Mouse (Mus musculus): ENCODE measurements around the gene Cacng5. TPM values are rescaled to one million over a fixed set of nuclear protein-coding genes. Genes with fewer than 3 reads are reported as not detected.

The Cacng5 gene
- polyA plus RNA-seq, 1 experiment from 2014 or later: 0.05 TPM

DNA sequence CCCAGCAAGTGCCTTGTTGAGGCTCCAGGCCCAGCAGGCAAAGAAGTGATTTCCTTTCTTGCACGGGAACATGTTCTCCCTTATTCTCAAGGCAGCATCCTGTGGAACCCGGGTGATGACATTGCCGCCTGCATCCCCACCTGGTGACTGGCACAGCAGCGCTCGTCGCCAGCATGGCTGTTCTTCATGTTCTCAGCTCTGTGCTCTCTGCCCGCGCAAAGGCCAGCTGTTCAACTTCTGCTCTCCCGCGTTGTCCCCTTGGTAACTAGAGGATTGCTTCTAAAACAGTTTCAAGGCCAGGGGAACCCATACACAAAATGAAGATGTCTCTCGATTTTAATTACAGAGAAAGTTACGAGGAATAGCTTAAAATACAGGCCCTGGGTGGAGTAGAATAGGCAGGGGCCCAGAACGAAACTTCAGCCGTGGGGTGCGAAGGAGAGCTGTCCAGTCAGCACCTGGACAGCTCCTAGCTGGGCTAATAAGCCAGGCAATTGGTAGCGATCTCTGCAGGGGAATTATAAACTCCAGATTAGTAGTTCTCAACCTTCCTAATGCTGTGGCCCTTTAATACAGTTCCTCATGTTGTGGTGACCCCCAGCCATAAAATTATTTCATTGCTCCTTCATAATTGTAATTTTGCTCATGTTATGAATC lies 5.1 kb upstream of the Cacng5 start:
- H3K27ac ChIP-seq: no peak overlapping the region
- no peaks in the 10 kb centered on the region for H3K9me3 ChIP-seq (replicated peaks)
- 51% methylated on average over 16 of the region's 16 CpGs for WGBS
- peaks cover 13% of the 10 kb centered on the region for H3K27me3 ChIP-seq (ENCODE audit: low read depth, poor library complexity, severe bottlenecking)
- peak; percentile 51 for DNase-seq (ENCODE audit: low spot score)
- no peak overlapping the region for H3K4me3 ChIP-seq
- H3K4me1 ChIP-seq: peaks cover 2% of the 10 kb centered on the region
- no peaks in the 10 kb centered on the region for H3K36me3 ChIP-seq

DNA sequence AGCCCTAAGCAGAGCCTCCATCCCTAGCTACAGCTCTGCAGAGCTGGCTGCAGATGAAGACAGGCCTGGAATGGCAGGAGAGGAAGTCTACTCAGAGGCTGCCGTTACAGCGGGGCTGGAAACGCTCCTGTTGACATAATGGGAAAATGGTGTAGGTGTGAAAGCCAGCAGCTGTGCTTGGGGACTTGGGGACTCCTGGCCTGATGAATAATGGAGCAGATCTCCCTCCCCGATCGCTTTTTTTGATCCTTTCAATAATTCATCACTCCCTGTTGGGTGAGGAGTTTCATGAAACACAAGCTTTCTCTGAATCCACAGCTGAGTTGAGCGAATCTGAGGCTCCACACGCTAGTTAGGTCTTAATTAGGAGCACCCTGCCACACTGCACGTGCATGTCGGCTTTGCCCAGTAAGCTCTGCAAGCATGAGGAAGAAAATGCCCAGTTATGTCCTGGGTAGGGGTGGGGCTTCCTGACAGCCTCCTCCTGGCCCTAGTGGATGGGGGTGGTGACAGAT lies 2.9 kb upstream of the Cacng5 start:
- WGBS: 76% methylated on average over 9 of the region's 9 CpGs
- Histone ChIP-seq H3K27me3 (ENCODE audit: low read depth, poor library complexity, severe bottlenecking) (peaks cover 35% of the 10 kb centered on the region), H3K9me3 (replicated peaks) (no peaks in the 10 kb centered on the region)

DNA sequence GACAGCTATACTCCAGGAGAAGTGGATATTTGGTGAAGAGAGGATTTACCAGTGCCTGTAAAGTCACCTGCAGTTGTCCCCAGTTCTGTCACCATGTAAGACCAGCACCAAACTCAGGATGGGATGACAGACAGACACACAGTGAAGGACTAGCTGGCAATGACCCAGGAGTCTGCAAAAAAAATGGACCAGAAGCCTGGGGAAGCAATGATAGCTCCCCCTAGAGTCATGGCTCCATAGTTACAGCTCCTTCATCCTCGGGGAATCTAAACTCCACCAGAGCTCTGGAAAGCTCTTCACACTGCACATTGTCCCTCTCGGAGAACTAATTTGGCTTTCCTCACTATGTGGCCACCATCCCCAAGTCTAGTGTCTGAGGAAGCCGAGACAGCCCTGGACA lies 1.5 kb downstream of the Cacng5 start:
- no peaks in the 10 kb centered on the region for H3K36me3 ChIP-seq
- H3K4me1 ChIP-seq: peaks cover 11% of the 10 kb centered on the region
- no peak overlapping the region for H3K27ac ChIP-seq
- H3K27me3 ChIP-seq (ENCODE audit: low read depth, poor library complexity, severe bottlenecking): peaks cover 40% of the 10 kb centered on the region
- no peak for DNase-seq (ENCODE audit: low spot score)
- H3K9me3 ChIP-seq (replicated peaks): no peaks in the 10 kb centered on the region
- no peak overlapping the region for H3K4me3 ChIP-seq
- 61% methylated on average over 3 of the region's 3 CpGs for WGBS

More for the DNA sequence above, 2.9 kb upstream of the Cacng5 start:
- peaks cover 11% of the 10 kb centered on the region for H3K4me1 ChIP-seq
- peak; percentile 18 for DNase-seq (ENCODE audit: low spot score)
- no peak overlapping the region for H3K4me3 ChIP-seq
- H3K27ac ChIP-seq: no peak overlapping the region
- H3K36me3 ChIP-seq: no peaks in the 10 kb centered on the region

DNA sequence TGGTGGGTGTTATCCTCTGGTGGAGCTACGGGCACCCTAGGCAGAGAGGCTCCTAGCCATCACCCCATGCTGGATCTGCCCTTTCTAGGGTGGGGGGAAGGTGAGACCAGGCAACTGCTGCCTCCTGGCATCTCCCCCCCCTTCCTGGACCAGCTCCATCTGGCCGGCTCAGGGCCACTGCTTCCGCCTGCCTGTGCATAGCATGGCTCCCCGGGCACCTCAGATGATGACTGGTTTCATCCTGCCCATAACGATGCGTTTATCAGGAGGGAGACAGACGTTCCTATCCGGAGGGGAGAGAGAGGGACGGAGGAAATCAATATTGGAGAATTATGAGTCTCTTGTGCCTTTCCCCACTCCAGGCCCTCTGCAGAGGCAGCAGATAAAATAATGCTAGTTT lies 9.5 kb downstream of the Cacng5 start:
- no peak for DNase-seq (ENCODE audit: low spot score)
- Histone ChIP-seq H3K4me3 (no peak overlapping the region), H3K27ac (no peak overlapping the region), H3K27me3 (ENCODE audit: low read depth, poor library complexity, severe bottlenecking) (no peaks in the 10 kb centered on the region), H3K9me3 (replicated peaks) (no peaks in the 10 kb centered on the region), H3K4me1 (0 out of 2 replicates have a peak, but pooled peaks cover 5% of the 10 kb centered on the region), H3K36me3 (no peaks in the 10 kb centered on the region)
- WGBS: 76% methylated on average over 9 of the region's 9 CpGs

DNA sequence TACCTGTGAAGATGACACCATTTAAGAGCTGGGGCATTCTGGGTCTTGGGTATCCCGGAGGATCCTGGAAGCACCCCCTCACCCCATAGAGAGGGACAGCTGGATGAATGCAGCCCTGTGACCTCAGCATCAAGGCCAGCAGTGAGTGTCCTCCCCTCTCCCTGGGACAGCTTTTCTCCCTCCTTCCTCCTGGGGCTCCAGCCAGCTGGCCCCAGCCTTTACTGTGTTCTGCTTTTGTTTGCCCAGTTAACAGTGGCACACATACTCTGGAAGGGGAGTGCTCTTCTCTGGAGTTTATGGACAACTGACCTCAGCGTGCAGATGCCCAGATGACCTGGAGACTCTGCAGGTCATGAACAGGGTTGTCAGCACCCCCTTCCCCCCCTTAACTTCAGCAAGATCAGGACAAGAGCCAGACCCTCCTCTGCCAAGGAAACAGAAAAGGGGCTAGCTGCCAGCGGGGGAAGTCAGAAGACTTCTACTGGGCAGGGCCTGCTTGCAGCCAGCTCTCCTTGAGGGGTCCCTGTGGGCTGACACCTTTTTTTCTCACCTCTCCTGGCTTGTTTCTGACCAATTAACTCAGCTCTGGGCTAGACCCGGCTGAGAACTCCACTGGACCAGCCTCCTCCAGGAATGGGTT lies 10.8 kb downstream of the Cacng5 start:
- WGBS: 34% methylated on average over 4 of the region's 4 CpGs
- no peak for DNase-seq (ENCODE audit: low spot score)

DNA sequence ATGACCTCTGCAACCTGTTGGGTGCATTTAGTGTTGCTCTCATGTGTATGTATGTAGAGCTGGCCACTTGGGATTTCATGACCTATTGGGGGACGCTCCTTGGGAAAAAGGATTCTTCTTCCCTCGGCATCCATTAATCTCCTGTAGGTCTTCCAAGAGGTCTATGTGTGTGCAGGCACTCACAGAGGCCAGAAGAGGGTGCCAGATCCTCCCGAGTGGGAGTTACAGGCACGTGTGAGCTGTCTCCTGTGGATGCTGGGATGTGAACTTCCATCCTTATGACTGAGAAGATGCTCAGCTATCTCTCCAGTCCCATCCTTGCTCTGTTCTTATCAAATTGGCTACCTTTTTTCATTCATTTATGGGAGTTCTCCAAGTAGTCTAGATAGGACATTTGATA lies 14.4 kb downstream of the Cacng5 start:
- DNase-seq (ENCODE audit: low spot score): no peak
- no peaks in the 10 kb centered on the region for H3K36me3 ChIP-seq
- WGBS: 45% methylated on average over 4 of the region's 4 CpGs
- no peaks in the 10 kb centered on the region for H3K9me3 ChIP-seq (replicated peaks)
- H3K4me3 ChIP-seq: no peak overlapping the region
- H3K27me3 ChIP-seq (ENCODE audit: low read depth, poor library complexity, severe bottlenecking): no peaks in the 10 kb centered on the region
- H3K4me1 ChIP-seq: 0 out of 2 replicates have a peak, but pooled peaks cover 5% of the 10 kb centered on the region
- H3K27ac ChIP-seq: no peak overlapping the region

More for the DNA sequence above, 10.8 kb downstream of the Cacng5 start:
- Histone ChIP-seq H3K9me3 (replicated peaks) (no peaks in the 10 kb centered on the region), H3K27me3 (ENCODE audit: low read depth, poor library complexity, severe bottlenecking) (no peaks in the 10 kb centered on the region), H3K4me1 (0 out of 2 replicates have a peak, but pooled peaks cover 5% of the 10 kb centered on the region), H3K27ac (no peak overlapping the region), H3K4me3 (no peak overlapping the region), H3K36me3 (no peaks in the 10 kb centered on the region)

DNA sequence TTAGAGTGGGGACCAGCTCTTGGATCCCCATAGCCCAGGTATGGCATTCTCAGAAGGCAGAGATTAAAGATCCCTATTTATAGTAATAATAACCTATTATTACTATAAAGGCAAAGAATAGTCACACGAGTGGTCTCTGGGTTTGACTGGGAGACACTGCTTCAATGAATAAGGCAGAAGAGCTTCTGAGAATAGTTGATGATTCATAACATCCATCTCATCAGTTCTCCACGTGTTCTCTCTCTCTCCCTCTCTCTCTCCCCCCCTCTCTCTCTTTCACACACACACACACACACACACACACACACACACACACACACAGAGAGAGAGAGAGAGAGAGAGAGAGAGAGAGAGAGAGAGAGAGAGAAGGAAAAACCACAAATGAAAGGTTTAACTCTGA lies 16.2 kb downstream of the Cacng5 start:
- Histone ChIP-seq H3K4me3 (no peak overlapping the region), H3K9me3 (replicated peaks) (no peaks in the 10 kb centered on the region), H3K27me3 (ENCODE audit: low read depth, poor library complexity, severe bottlenecking) (no peaks in the 10 kb centered on the region), H3K4me1 (no peaks in the 10 kb centered on the region), H3K36me3 (no peaks in the 10 kb centered on the region), H3K27ac (no peak overlapping the region)
- no peak for DNase-seq (ENCODE audit: low spot score)
- 60% methylated on average over 2 of the region's 2 CpGs for WGBS

DNA sequence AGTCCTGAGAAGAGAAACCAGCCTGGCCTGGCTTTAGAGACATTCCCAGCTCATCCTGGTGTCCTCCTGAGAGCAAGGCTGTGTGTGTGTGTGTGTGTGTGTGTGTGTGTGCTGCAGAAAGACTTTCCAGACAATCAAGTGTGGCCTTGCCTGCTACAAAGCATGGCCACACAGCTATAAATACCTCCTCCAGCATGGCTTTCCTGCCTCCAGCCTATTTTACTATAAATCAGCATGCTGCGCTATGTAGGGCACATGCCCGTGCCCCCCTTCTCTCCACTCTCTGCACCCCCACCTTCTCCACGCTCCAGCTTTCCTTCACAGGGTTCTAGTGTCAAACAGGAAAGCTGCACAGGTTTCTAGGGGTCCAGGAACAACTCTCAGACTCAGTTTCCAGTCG lies 19.2 kb downstream of the Cacng5 start:
- no peak overlapping the region for H3K27ac ChIP-seq
- no peak overlapping the region for H3K4me3 ChIP-seq
- H3K9me3 ChIP-seq (replicated peaks): no peaks in the 10 kb centered on the region
- H3K27me3 ChIP-seq (ENCODE audit: low read depth, poor library complexity, severe bottlenecking): no peaks in the 10 kb centered on the region
- DNase-seq (ENCODE audit: low spot score): no peak
- 81% methylated on average over 4 of the region's 4 CpGs for WGBS
- peaks cover 4% of the 10 kb centered on the region; the same call in 1 of the 2 replicates for H3K4me1 ChIP-seq
- H3K36me3 ChIP-seq: no peaks in the 10 kb centered on the region

DNA sequence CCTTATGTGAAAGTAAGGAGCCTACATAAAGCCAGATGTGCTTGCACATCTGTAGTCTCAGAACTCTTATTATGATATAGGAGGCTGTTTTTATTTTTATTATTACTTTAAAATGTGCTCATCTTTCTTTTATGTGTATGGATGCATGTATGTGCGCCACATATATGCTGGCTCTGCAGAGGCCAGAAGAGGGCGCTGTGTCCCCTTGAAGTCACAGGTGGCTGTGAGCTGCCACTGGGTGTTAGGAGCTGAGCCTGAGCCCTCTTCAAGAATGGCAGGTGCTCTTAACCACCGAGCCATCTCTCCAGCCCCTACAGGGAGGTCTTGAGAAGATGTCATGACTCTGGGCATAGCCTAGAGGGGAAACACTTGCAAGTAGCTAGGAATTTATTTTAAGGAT lies 23.5 kb downstream of the Cacng5 start:
- no peaks in the 10 kb centered on the region for H3K9me3 ChIP-seq (replicated peaks)
- no peak overlapping the region for H3K27ac ChIP-seq
- no peaks in the 10 kb centered on the region for H3K27me3 ChIP-seq (ENCODE audit: low read depth, poor library complexity, severe bottlenecking)
- H3K4me3 ChIP-seq: no peak overlapping the region
- H3K36me3 ChIP-seq: no peaks in the 10 kb centered on the region
- no peak for DNase-seq (ENCODE audit: low spot score)
- 84% methylated on average over 3 of the region's 3 CpGs for WGBS
- H3K4me1 ChIP-seq: peaks cover 4% of the 10 kb centered on the region; the same call in 1 of the 2 replicates

DNA sequence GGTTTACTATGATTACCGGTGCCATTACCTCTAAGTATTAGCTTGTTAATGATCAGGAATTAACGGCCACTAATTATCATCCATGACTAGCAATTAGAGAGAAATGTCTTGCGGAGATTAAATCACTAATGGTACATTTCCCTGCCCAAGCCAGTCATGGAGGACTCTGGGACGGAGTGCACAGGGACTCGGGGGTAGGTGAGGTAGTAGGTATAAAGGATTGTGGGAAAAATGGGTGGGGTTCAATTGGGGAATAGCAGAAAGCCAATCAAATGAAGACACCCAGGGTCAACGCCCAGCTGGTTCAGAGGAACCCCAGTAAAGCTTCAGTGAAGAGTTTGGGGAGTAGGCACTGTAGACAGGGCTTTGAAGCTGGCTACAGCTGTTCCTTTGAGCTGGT lies 27.5 kb downstream of the Cacng5 start:
- 88% methylated on average over 6 of the region's 6 CpGs for WGBS

DNA sequence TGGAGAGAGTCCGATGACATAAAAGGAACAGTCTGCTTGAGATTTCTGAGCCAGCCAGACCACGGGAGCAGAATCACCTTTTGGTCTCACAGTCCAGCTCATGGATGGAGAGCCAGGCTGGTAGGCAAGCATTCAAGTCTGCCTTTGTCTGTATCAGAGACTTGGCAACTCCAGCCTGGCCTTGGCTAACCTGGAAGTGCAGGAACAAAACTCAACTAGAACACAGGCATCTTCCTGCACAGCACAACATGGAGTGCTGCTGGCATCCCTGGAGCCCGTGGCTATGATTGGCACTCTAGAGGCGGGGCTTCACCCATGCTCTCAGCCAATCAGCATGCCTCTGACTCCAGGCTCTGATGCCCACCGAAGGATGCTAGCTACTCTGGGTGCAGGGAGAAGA lies 38.0 kb downstream of the Cacng5 start:
- Histone ChIP-seq H3K36me3 (no peaks in the 10 kb centered on the region), H3K4me3 (no peak overlapping the region), H3K9me3 (replicated peaks) (no peaks in the 10 kb centered on the region), H3K27me3 (ENCODE audit: low read depth, poor library complexity, severe bottlenecking) (no peaks in the 10 kb centered on the region), H3K27ac (no peak overlapping the region), H3K4me1 (no peaks in the 10 kb centered on the region)
- 92% methylated on average over 5 of the region's 5 CpGs for WGBS
- no peak for DNase-seq (ENCODE audit: low spot score)

More for the DNA sequence above, 27.5 kb downstream of the Cacng5 start:
- no peak for DNase-seq (ENCODE audit: low spot score)
- no peak overlapping the region for H3K27ac ChIP-seq
- H3K27me3 ChIP-seq (ENCODE audit: low read depth, poor library complexity, severe bottlenecking): no peaks in the 10 kb centered on the region
- H3K36me3 ChIP-seq: no peaks in the 10 kb centered on the region
- H3K4me1 ChIP-seq: no peaks in the 10 kb centered on the region
- no peak overlapping the region for H3K4me3 ChIP-seq
- no peaks in the 10 kb centered on the region for H3K9me3 ChIP-seq (replicated peaks)

DNA sequence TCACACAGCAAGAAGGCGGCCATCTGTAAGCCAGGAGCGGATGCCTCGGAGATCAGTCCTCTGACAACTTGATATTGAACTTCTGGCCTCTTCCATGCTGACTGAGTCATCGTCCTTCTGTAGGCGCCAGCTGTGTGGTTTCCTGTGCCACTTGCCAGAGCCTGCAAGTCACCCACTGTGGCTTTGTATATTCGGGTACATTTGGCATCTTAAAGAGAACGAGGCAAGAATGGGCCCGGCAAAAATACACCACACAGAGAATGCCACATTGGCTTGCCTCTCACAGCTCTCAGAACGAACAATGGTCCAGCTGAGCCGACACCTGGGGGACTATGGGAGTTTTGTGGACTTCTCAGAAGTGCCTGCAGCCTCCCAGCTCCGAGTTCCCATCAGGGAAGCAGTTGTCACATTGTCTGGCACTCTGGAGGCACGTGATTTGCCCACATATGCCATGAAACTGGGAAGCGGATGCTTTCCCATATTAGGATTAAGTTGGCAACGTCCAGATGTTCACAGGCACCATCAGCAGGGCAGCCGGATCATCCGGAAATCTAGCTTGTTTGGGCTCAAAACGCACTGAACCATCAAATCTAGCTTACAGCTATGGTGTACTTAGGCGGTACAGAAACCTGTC lies 38.9 kb downstream of the Cacng5 start:
- Histone ChIP-seq H3K27ac (no peak overlapping the region), H3K9me3 (replicated peaks) (no peaks in the 10 kb centered on the region), H3K4me3 (no peak overlapping the region), H3K27me3 (ENCODE audit: low read depth, poor library complexity, severe bottlenecking) (no peaks in the 10 kb centered on the region), H3K4me1 (no peaks in the 10 kb centered on the region), H3K36me3 (no peaks in the 10 kb centered on the region)
- DNase-seq (ENCODE audit: low spot score): no peak
- WGBS: 90% methylated on average over 18 of the region's 18 CpGs

DNA sequence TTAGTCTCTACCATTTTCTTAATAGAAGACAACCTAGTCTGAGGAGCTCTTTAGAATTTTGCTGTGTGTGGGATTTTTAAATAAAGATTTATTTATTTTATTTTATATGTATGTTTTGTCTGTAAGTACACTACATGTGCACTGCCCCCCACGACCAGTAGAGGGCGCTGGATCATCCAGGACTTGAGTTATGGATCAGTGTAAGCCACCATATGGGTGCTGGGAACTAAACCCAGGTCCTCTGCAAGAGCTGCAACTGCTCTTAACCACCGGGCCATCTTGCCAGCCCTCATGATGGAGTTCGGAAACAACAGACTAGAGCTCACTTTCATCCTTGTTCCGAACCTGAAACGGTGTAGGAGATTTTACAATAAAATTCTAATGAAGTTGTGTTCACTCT lies 42.1 kb downstream of the Cacng5 start:
- WGBS: 68% methylated on average over 6 of the region's 6 CpGs
- Histone ChIP-seq H3K27ac (no peak overlapping the region), H3K4me1 (no peaks in the 10 kb centered on the region)

More for the DNA sequence above, 42.1 kb downstream of the Cacng5 start:
- Histone ChIP-seq H3K9me3 (replicated peaks) (no peaks in the 10 kb centered on the region), H3K4me3 (no peak overlapping the region), H3K27me3 (ENCODE audit: low read depth, poor library complexity, severe bottlenecking) (no peaks in the 10 kb centered on the region), H3K36me3 (no peaks in the 10 kb centered on the region)
- DNase-seq (ENCODE audit: low spot score): no peak

Data from limb, embryonic 10.5 days (tissue).